Mouse (Mus musculus): ENCODE results near the gene Mgme1. TPM values are rescaled to one million over a fixed set of nuclear protein-coding genes. Genes with fewer than 3 reads are reported as not detected.

Gene Mgme1
- total and polyA plus RNA-seq, 3 experiments: 1.8 to 19.3 (median 17.1) TPM

DNA sequence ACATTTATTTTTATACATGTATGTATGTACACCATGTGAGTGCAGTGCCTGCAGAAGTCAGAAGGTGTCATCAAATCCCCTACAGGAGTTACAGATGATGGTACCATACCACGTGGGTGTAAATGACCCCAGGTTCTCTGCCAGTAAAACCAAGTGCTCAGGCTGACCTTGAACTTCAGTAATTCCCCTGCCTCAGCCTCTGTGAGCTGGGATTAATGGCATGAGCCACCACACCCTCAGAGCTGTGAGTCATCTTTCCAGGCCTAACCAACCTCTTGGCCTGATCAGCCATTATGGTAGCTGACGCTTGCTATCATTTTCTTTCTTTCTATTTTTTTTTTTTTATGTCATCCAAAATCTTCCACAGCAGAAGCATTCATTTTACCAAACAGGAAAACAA is 40.9 kb downstream of the Mgme1 start:
- H3K36me3 ChIP-seq (replicated peaks): no peaks in the 10 kb centered on the region
- H3K27me3 ChIP-seq (ENCODE audit: insufficient read depth, low read length): peaks cover 2% of the 10 kb centered on the region
- DNase-seq (ENCODE audit: low spot score) (no peak), ATAC-seq (ENCODE audit: extremely low read depth, insufficient number of reproducible peaks, low FRiP score, poor library complexity, severe bottlenecking) (no peak)
- no peak for TF ChIP-seq TAL1 (conservative IDR thresholded peaks at IDR 0.05; ENCODE audit: low read depth, low read length)
- TF ChIP-seq GATA2 (IDR thresholded peaks at IDR 0.05; ENCODE audit: borderline replicate concordance, low read depth, low read length): no peak
- TF ChIP-seq GATA1 (IDR thresholded peaks at IDR 0.05; ENCODE audit: borderline replicate concordance, low read length): no peak
- no peak for TF ChIP-seq POLR2AphosphoS5 (IDR thresholded peaks at IDR 0.05; ENCODE audit: insufficient replicate concordance, low read depth, low read length)
- no peak for TF ChIP-seq CTCF (IDR thresholded peaks at IDR 0.05; ENCODE audit: low read depth, low read length)
- no peaks in the 10 kb centered on the region for H3K9me3 ChIP-seq (replicated peaks)
- no peaks in the 10 kb centered on the region for H3K4me1 ChIP-seq (ENCODE audit: insufficient read depth, low read depth, low read length)
- H3K4me3 ChIP-seq (ENCODE audit: low read depth, low read length): no peak overlapping the region

DNA sequence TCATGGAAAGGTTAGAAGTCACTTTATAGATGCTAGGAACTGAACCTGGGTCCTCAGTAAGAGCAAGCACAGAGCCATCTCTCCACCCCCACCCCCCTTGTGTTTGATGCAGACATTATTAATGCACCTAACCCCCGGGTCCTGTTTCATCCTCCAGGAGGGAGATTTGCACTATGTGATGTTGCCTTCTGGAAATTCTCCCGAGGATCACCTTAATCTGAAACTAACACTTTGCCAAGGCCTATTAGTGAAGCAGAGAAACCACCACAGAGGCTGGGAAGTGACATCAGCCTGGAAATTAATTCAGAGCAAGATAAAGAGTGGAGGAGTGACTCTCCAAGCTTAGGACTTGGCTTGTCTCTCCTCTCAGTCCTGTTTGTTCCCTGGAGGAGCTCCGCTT is 53.8 kb downstream of the Mgme1 start:
- Histone ChIP-seq H3K27me3 (ENCODE audit: insufficient read depth, low read length) (peaks cover 3% of the 10 kb centered on the region; the same call in 1 of the 2 replicates), H3K4me1 (ENCODE audit: insufficient read depth, low read depth, low read length) (no peaks in the 10 kb centered on the region), H3K9me3 (replicated peaks) (no peaks in the 10 kb centered on the region), H3K4me3 (ENCODE audit: low read depth, low read length) (no peak overlapping the region), H3K36me3 (replicated peaks) (no peaks in the 10 kb centered on the region)
- no peak for ATAC-seq (ENCODE audit: extremely low read depth, insufficient number of reproducible peaks, low FRiP score, poor library complexity, severe bottlenecking)
- TF ChIP-seq POLR2AphosphoS5 (IDR thresholded peaks at IDR 0.05; ENCODE audit: insufficient replicate concordance, low read depth, low read length) (no peak), GATA1 (IDR thresholded peaks at IDR 0.05; ENCODE audit: borderline replicate concordance, low read length) (no peak), GATA2 (IDR thresholded peaks at IDR 0.05; ENCODE audit: borderline replicate concordance, low read depth, low read length) (no peak), TAL1 (conservative IDR thresholded peaks at IDR 0.05; ENCODE audit: low read depth, low read length) (no peak), CTCF (IDR thresholded peaks at IDR 0.05; ENCODE audit: low read depth, low read length) (no peak)
- no peak for DNase-seq (ENCODE audit: low spot score)

DNA sequence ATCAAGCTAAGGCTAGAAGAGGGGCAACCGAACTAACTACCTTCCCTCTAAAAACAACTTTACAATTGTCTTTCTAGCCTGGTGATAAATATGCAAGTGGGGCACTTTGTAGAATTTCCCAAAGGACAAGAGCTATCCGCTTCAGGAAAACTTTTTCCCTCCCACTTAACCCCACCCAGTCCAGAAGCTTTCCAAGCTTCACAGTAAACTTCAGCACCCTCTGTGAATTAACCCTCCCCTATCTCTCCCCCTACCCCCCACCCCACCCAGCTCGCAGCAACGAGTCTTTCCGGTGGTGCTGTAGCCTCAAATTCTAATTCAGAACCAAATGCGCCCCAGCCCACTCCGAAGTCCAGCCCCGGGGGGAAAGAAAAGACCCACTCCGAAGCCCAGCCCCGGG is 59.0 kb downstream of the Mgme1 start:
- Histone ChIP-seq H3K27me3 (ENCODE audit: insufficient read depth, low read length) (peaks cover 23% of the 10 kb centered on the region), H3K4me3 (ENCODE audit: low read depth, low read length) (no peak overlapping the region), H3K36me3 (replicated peaks) (no peaks in the 10 kb centered on the region), H3K4me1 (ENCODE audit: insufficient read depth, low read depth, low read length) (no peaks in the 10 kb centered on the region), H3K9me3 (replicated peaks) (peaks cover 16% of the 10 kb centered on the region)
- no peak for ATAC-seq (ENCODE audit: extremely low read depth, insufficient number of reproducible peaks, low FRiP score, poor library complexity, severe bottlenecking)
- TF ChIP-seq GATA2 (IDR thresholded peaks at IDR 0.05; ENCODE audit: borderline replicate concordance, low read depth, low read length): no peak
- no peak for DNase-seq (ENCODE audit: low spot score)

DNA sequence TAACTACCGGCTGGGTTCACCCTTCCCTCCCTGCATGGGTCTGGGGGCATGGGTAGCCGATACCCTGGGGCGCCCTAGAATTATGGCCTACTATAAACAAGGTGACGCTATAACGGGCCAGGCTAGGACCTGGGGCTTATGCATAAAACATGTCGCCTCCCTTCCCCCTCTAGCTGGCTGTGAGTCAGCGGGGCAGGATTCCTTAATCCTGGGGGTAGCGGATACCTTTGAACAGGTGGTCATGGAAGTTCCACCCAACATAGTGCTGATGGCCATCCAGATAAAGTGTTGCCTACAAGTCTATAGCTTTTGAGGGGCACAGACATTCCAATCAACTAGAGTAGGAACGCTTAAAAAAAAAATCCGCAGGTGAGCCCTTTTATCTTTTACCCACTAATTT is 59.5 kb downstream of the Mgme1 start:
- DNase-seq (ENCODE audit: low spot score) (no peak), ATAC-seq (ENCODE audit: extremely low read depth, insufficient number of reproducible peaks, low FRiP score, poor library complexity, severe bottlenecking) (no peak)
- Histone ChIP-seq H3K27me3 (ENCODE audit: insufficient read depth, low read length) (peaks cover 23% of the 10 kb centered on the region), H3K4me1 (ENCODE audit: insufficient read depth, low read depth, low read length) (no peaks in the 10 kb centered on the region), H3K4me3 (ENCODE audit: low read depth, low read length) (no peak overlapping the region), H3K9me3 (replicated peaks) (peaks cover 16% of the 10 kb centered on the region), H3K36me3 (replicated peaks) (no peaks in the 10 kb centered on the region)
- TF ChIP-seq GATA2 (IDR thresholded peaks at IDR 0.05; ENCODE audit: borderline replicate concordance, low read depth, low read length): no peak
- no peak for TF ChIP-seq TAL1 (conservative IDR thresholded peaks at IDR 0.05; ENCODE audit: low read depth, low read length)
- no peak for TF ChIP-seq POLR2AphosphoS5 (IDR thresholded peaks at IDR 0.05; ENCODE audit: insufficient replicate concordance, low read depth, low read length)
- no peak for TF ChIP-seq CTCF (IDR thresholded peaks at IDR 0.05; ENCODE audit: low read depth, low read length)
- TF ChIP-seq GATA1 (IDR thresholded peaks at IDR 0.05; ENCODE audit: borderline replicate concordance, low read length): no peak

DNA sequence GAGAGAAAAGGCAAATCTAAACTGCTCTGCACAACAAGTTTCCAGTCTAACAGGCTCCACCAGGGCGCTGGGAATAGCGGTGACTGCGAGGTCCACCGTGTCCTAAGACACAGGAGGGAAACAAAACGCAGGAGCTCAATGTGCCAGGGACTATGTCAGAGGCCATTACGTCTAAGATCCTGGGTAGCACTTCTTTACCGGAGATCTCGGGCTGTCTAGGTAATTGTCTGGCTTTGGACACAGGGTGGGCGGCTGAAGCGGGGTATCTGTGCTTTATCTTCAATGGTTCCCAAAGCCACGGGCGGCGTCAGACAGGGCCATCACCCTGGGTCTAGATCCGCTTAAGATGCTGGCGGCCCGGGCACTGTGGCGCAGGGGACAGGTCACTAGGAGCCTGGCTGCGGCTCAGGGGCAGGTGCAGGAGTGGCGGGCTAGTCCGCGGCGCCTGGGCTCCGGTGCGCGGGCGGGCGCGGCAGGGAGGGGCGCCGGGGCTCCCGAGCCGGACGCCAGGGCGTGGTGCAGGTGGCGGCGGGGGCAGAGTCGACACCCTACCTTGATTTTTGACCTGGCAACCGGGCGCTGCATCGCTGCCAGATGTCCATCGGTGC is 60.0 kb downstream of the Mgme1 start:
- no peak for TF ChIP-seq CTCF (IDR thresholded peaks at IDR 0.05; ENCODE audit: low read depth, low read length)
- TF ChIP-seq GATA1 (IDR thresholded peaks at IDR 0.05; ENCODE audit: borderline replicate concordance, low read length): no peak
- no peak for TF ChIP-seq GATA2 (IDR thresholded peaks at IDR 0.05; ENCODE audit: borderline replicate concordance, low read depth, low read length)
- TF ChIP-seq POLR2AphosphoS5 (IDR thresholded peaks at IDR 0.05; ENCODE audit: insufficient replicate concordance, low read depth, low read length): no peak
- Histone ChIP-seq H3K27me3 (ENCODE audit: insufficient read depth, low read length) (peaks cover 23% of the 10 kb centered on the region), H3K4me1 (ENCODE audit: insufficient read depth, low read depth, low read length) (no peaks in the 10 kb centered on the region), H3K4me3 (ENCODE audit: low read depth, low read length) (no peak overlapping the region; the same call in 1 of the 2 replicates), H3K9me3 (replicated peaks) (peaks cover 16% of the 10 kb centered on the region), H3K36me3 (replicated peaks) (no peaks in the 10 kb centered on the region)
- DNase-seq (ENCODE audit: low spot score): no peak
- ATAC-seq (ENCODE audit: extremely low read depth, insufficient number of reproducible peaks, low FRiP score, poor library complexity, severe bottlenecking): no peak

Other genes with a start within 250 kb of the Mgme1 start
- gene Banf2, start 237.6 kb upstream of the Mgme1 start, total RNA-seq (2014; fragmentation: Nextera tagmentation): not detected in 2 replicates
- gene Banf2, start 237.6 kb upstream of the Mgme1 start, total RNA-seq (2017): not detected in 2 replicates
- not detected in 2 replicates for gene Banf2, start 237.6 kb upstream of the Mgme1 start, polyA plus RNA-seq (2012)
- 179 and 201 TPM in 2 replicates for gene Snx5, start 243 bp downstream of the Mgme1 start, total RNA-seq (2014; fragmentation: Nextera tagmentation)
- gene Snx5, start 243 bp downstream of the Mgme1 start, total RNA-seq (2017): 185 and 197 TPM in 2 replicates
- 21.4 and 25.5 TPM in 2 replicates for gene Snx5, start 243 bp downstream of the Mgme1 start, polyA plus RNA-seq (2012)
- gene Ovol2, start 61.5 kb downstream of the Mgme1 start, total RNA-seq (2014; fragmentation: Nextera tagmentation): not detected in 2 replicates
- 0.05 and 0.06 TPM in 2 replicates for gene Ovol2, start 61.5 kb downstream of the Mgme1 start, total RNA-seq (2017)
- not detected in 2 replicates for gene Ovol2, start 61.5 kb downstream of the Mgme1 start, polyA plus RNA-seq (2012)
- 50.2 and 80.4 TPM in 2 replicates for gene Kat14, start 98.3 kb downstream of the Mgme1 start, total RNA-seq (2014; fragmentation: Nextera tagmentation)
- 20.7 and 24.5 TPM in 2 replicates for gene Kat14, start 98.3 kb downstream of the Mgme1 start, total RNA-seq (2017)
- 14.3 and 26.3 TPM in 2 replicates for gene Kat14, start 98.3 kb downstream of the Mgme1 start, polyA plus RNA-seq (2012)
- 3.6 TPM in 1 of 2 replicates, not detected in the other for gene Pet117, start 98.3 kb downstream of the Mgme1 start, total RNA-seq (2014; fragmentation: Nextera tagmentation)
- not detected in 2 replicates for gene Pet117, start 98.3 kb downstream of the Mgme1 start, total RNA-seq (2017)
- 5.7 and 25.9 TPM in 2 replicates for gene Pet117, start 98.3 kb downstream of the Mgme1 start, polyA plus RNA-seq (2012)

Data from G1E (cell line).